Mouse (Mus musculus) midbrain, embryonic 14.5 days (tissue): Measurements from ENCODE around the gene Zscan4-ps3. TPM values are rescaled to one million over a fixed set of nuclear protein-coding genes. Genes with fewer than 3 reads are reported as not detected.
"Not testable (repeated sequence)": the region's sequence is repeated elsewhere in the genome, so short reads cannot be mapped to it uniquely, and the experiment has no call there.

Experiments used
- ATAC-seq: fragments of 200-750 bp; cut with Nextera tagmentation; 2 replicates; pipeline ENCODE4 v1.8.0; 2017; ENCODE audit warnings: moderate number of reproducible peaks, moderate library complexity; ENCODE audit not compliant: low FRiP score, low TSS enrichment
- DNase-seq: peaks from one replicate; pipeline ENCODE4 v3.0.0-alpha.2; 2015
- H3K27ac ChIP-seq: fragments of 300-500 bp; sonication (generic); replicated peaks from 2 replicates; pipeline ENCODE4 v1.5.1; 2014; ENCODE audit warnings: mild to moderate bottlenecking, low read depth, low read length, moderate library complexity
- H3K27me3 ChIP-seq: fragments of 300-500 bp; sonication (generic); 2 replicates; pipeline ENCODE4 v1.6.1; 2014; ENCODE audit warnings: low read length, control low read depth, mixed read lengths; ENCODE audit not compliant: control insufficient read depth, insufficient read depth
- H3K36me3 ChIP-seq: fragments of 300-500 bp; sonication (generic); 2 replicates; pipeline ENCODE4 v1.6.1; 2014; ENCODE audit warnings: low read length, control low read depth; ENCODE audit not compliant: control insufficient read depth, insufficient read depth
- H3K4me1 ChIP-seq: fragments of 300-500 bp; sonication (generic); 2 replicates; pipeline ENCODE4 v1.6.1; 2014; ENCODE audit warnings: mild to moderate bottlenecking, antibody characterized with exemption, low read length, control low read depth; ENCODE audit not compliant: control insufficient read depth, insufficient read depth
- H3K4me2 ChIP-seq: fragments of 300-500 bp; sonication (generic); 2 replicates; pipeline ENCODE4 v1.6.1; 2014; ENCODE audit warnings: mild to moderate bottlenecking, low read length, moderate library complexity
- H3K4me3 ChIP-seq: fragments of 300-500 bp; sonication (generic); replicated peaks from 2 replicates; pipeline ENCODE4 v1.5.1; 2014; ENCODE audit warnings: low read depth, low read length
- H3K9ac ChIP-seq: fragments of 300-500 bp; sonication (generic); replicated peaks from 2 replicates; pipeline ENCODE4 v1.6.1; 2014; ENCODE audit warnings: mild to moderate bottlenecking, low read length, moderate library complexity
- H3K9me3 ChIP-seq: fragments of 300-500 bp; sonication (generic); 2 replicates; pipeline ENCODE4 v1.6.1; 2016; ENCODE audit warnings: low read length, control low read depth, mixed read lengths; ENCODE audit not compliant: control insufficient read depth
- WGBS: fragments of 180-500 bp; shearing (Covaris S2); extraction: QIAGEN DNeasy Blood & Tissue Kit; methylation state at CpG from one replicate; pipeline ENCODE4 v1.1.7; 2014; 5-methylcytosine and 5-hydroxymethylcytosine counted together
- polyA plus RNA-seq: library from polyadenylated mRNA; unstranded; fragments of >200 nt; fragmentation: Nextera tagmentation; extraction: Ambion mirVana; gene quantifications from 2 replicates; pipeline ENCODE4 v1.2.1, GENCODE M21; 2014

The Zscan4-ps3 gene
- polyA plus RNA-seq = not detected in 2 replicates

DNA sequence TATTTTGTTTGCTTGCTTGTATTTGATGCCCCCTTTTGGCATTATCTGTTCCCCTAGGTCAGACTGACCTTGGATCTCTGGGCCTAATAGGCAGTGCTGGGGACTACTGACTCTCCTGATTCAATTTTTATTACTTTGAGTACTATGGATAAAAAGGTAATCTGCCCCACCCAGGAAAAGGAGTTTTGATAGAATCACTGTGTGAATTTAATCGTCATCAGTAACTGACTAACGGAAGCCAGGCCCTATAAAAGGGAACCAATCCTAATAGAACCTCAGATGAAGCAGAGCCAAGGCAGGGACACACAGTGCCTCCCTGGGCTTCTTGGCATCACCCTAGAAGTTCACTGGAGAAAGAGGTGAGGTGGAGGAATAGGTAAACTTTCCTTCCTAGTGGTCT is at the start of gene Zscan4-ps3:
TSS of gene Zscan4-ps3 (plus strand) at position 301 of the 400 bp plus-strand sequence.
- DNase-seq, H3K36me3 ChIP-seq, ATAC-seq, H3K9me3 ChIP-seq, H3K4me1 ChIP-seq, H3K27me3 ChIP-seq, H3K4me3 ChIP-seq, H3K9ac ChIP-seq, H3K4me2 ChIP-seq, H3K27ac ChIP-seq: not testable (repeated sequence)
- 87% methylated on average over 2 of the region's 2 CpGs for WGBS

DNA sequence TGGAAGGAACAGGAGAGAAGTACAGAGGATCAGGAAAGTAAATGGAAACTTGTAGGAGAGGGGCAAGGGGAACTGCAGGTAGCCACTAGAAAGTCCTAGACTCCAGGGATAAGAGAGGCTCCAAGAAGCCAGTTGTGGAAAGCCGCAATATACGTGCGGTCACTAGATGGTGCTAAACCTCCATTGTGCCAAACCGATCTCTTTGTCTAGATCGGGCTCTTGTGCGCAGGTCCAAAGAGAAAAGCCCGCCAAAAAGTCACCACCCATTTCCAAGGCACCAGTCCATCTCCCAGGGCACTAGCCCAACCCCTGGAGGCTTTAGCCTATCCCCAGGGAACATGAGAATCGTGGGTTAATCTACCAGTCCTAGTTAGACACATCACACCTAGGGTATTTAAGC is 8.0 kb downstream of the Zscan4-ps3 start:
- H3K9me3 ChIP-seq, ATAC-seq, H3K27ac ChIP-seq, H3K36me3 ChIP-seq, H3K9ac ChIP-seq, H3K4me3 ChIP-seq, H3K4me1 ChIP-seq, H3K27me3 ChIP-seq, H3K4me2 ChIP-seq, DNase-seq: not testable (repeated sequence)
- 10% methylated on average over 8 of the region's 8 CpGs for WGBS

Other genes with a start within 250 kb of the Zscan4-ps3 start
- not detected in 2 replicates for gene Zscan4f, start 211.4 kb upstream of the Zscan4-ps3 start, polyA plus RNA-seq
- not detected in 2 replicates for gene Zscan4-ps2, start 95.0 kb upstream of the Zscan4-ps3 start, polyA plus RNA-seq
- not detected in 2 replicates for gene Vmn1r72, start 70.8 kb downstream of the Zscan4-ps3 start, polyA plus RNA-seq
- gene Vmn1r73, start 121.0 kb downstream of the Zscan4-ps3 start, polyA plus RNA-seq = not detected in 2 replicates
- not detected in 2 replicates for gene Vmn1r74, start 224.7 kb downstream of the Zscan4-ps3 start, polyA plus RNA-seq